Mouse (Mus musculus) forebrain, embryonic 14.5 days (tissue): Measurements from ENCODE around the gene Anapc4. TPM values are rescaled to one million over a fixed set of nuclear protein-coding genes. Genes with fewer than 3 reads are reported as not detected.

ENCODE experiments used
- ATAC-seq: fragments of 200-750 bp; cut with Nextera tagmentation; 2 replicates; pipeline ENCODE4 v1.8.0; 2017; ENCODE audit warnings: mild to moderate bottlenecking, moderate library complexity
- DNase-seq: peaks from one replicate; pipeline ENCODE4 v3.0.0-alpha.2; 2015; ENCODE audit warnings: low spot score
- H3K27ac ChIP-seq: fragments of 300-500 bp; sonication (generic); 2 replicates; pipeline ENCODE4 v1.5.1; 2014; ENCODE audit warnings: low read depth, mild to moderate bottlenecking, control low read depth, low read length, moderate library complexity
- H3K27me3 ChIP-seq: fragments of 300-500 bp; sonication (generic); replicated peaks from 2 replicates; pipeline ENCODE4 v1.6.1; 2014; ENCODE audit warnings: low read length, control low read depth, mixed read lengths; ENCODE audit not compliant: control insufficient read depth, insufficient read depth
- H3K36me3 ChIP-seq: fragments of 300-500 bp; sonication (generic); 2 replicates; pipeline ENCODE4 v1.6.1; 2014; ENCODE audit warnings: low read length, control low read depth; ENCODE audit not compliant: control insufficient read depth, insufficient read depth
- H3K4me1 ChIP-seq: fragments of 300-500 bp; sonication (generic); 2 replicates; pipeline ENCODE4 v1.6.1; 2014; ENCODE audit warnings: antibody characterized with exemption, low read length, control low read depth; ENCODE audit not compliant: control insufficient read depth, insufficient read depth
- H3K4me2 ChIP-seq: fragments of 300-500 bp; sonication (generic); 2 replicates; pipeline ENCODE4 v1.6.1; 2014; ENCODE audit warnings: mild to moderate bottlenecking, control low read depth, low read length
- H3K4me3 ChIP-seq: fragments of 300-500 bp; sonication (generic); 2 replicates; pipeline ENCODE4 v1.5.1; 2014; ENCODE audit warnings: low read depth, low read length, control low read depth
- H3K9ac ChIP-seq: fragments of 300-500 bp; sonication (generic); 2 replicates; pipeline ENCODE4 v1.6.1; 2014; ENCODE audit warnings: mild to moderate bottlenecking, low read length, control low read depth, moderate library complexity
- H3K9me3 ChIP-seq: fragments of 300-500 bp; sonication (generic); replicated peaks from 2 replicates; pipeline ENCODE4 v1.6.1; 2016; ENCODE audit warnings: low read length, control low read depth, mixed read lengths; ENCODE audit not compliant: control insufficient read depth
- WGBS: fragments of 180-500 bp; shearing (Covaris S2); extraction: QIAGEN DNeasy Blood & Tissue Kit; methylation state at CpG from one replicate; pipeline ENCODE4 v1.1.7; 2014; 5-methylcytosine and 5-hydroxymethylcytosine counted together
- polyA plus RNA-seq: library from polyadenylated mRNA; unstranded; fragments of >200 nt; fragmentation: Nextera tagmentation; extraction: Ambion mirVana; gene quantifications from 2 replicates; pipeline ENCODE4 v1.2.1, GENCODE M21; 2014

The Anapc4 gene
- polyA plus RNA-seq, 1 experiment from 2014 or later = 124 TPM

- Histone ChIP-seq H3K27ac (no peak overlapping the region), H3K9me3 (no peaks in the 10 kb centered on the region), H3K4me2 (no peak overlapping the region), H3K27me3 (no peaks in the 10 kb centered on the region), H3K4me3 (no peak overlapping the region), H3K36me3 (no peaks in the 10 kb centered on the region), H3K9ac (no peak overlapping the region), H3K4me1 (no peaks in the 10 kb centered on the region)
- DNase-seq (no peak), ATAC-seq (no peak)
- 88% methylated on average over 10 of the region's 10 CpGs for WGBS
Measured at GRCm38 (mm10) chr5:52911286-52911870, 77.6 kb downstream of the Anapc4 start.

DNA sequence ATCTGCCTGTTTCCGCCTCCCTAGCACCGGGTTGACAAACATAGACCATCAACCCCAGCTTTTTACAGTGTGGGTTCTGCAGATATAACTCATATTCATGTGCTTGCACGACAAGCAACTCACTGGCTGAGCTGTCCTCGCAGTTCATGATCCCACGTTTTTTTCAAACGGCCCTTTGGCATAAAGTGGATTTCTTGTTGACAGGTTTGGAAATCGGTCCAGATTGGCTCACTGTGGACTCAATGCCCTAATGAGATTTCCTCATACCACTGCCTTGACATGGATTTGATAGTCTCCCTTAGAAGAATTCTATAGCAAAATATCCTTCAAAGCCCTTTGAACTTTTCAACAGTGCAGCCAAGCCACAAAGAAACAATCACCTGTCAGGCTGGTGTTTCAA, 79.9 kb downstream of the Anapc4 start:
- ATAC-seq (no peak), DNase-seq (no peak)
- Histone ChIP-seq H3K36me3 (no peaks in the 10 kb centered on the region), H3K4me1 (no peaks in the 10 kb centered on the region), H3K4me3 (no peak overlapping the region), H3K27me3 (no peaks in the 10 kb centered on the region), H3K9me3 (no peaks in the 10 kb centered on the region), H3K27ac (no peak overlapping the region), H3K4me2 (no peak overlapping the region), H3K9ac (no peak overlapping the region)
- WGBS = 86% methylated on average over 7 of the region's 7 CpGs

- ATAC-seq (no peak), DNase-seq (no peak)
- no peaks in the 10 kb centered on the region for H3K36me3 ChIP-seq
- H3K9me3 ChIP-seq = no peaks in the 10 kb centered on the region
- H3K27me3 ChIP-seq = no peaks in the 10 kb centered on the region
- no peak overlapping the region for H3K4me3 ChIP-seq
- H3K4me2 ChIP-seq = no peak overlapping the region
- no peaks in the 10 kb centered on the region for H3K4me1 ChIP-seq
- WGBS = 74% methylated on average over 6 of the region's 6 CpGs
- no peak overlapping the region for H3K9ac ChIP-seq
- H3K27ac ChIP-seq = no peak overlapping the region
Measured at GRCm38 (mm10) chr5:52916186-52916585, 82.4 kb downstream of the Anapc4 start.

Other genes with a start within 250 kb of the Anapc4 start
- gene Sepsecs, start 164.3 kb upstream of the Anapc4 start, polyA plus RNA-seq = 6.8 and 8.2 TPM in 2 replicates
- gene Pi4k2b, start 92.4 kb upstream of the Anapc4 start, polyA plus RNA-seq = 6.7 and 8.0 TPM in 2 replicates
- gene Zcchc4, start 58.6 kb upstream of the Anapc4 start, polyA plus RNA-seq = 9.8 and 11.9 TPM in 2 replicates
- not detected in 2 replicates for gene Slc34a2, start 204.1 kb downstream of the Anapc4 start, polyA plus RNA-seq